Mouse (Mus musculus) B cell, adult 2 months (primary cell): ENCODE results near the gene Cdpf1.
"Not testable (repeated sequence)": the region's sequence is repeated elsewhere in the genome, so short reads cannot be mapped to it uniquely, and the experiment has no call there.

ENCODE experiments used
- DNase-seq, 2 experiments: peaks; one replicate each; pipeline ENCODE4 v3.0.0; 2022

Cdpf1 gene

GRCm38 (mm10) chr15:85808031-85808430 is 3.5 kb downstream of the Cdpf1 start:
- DNase-seq: no peak

- no peak for DNase-seq
These were observed 4.1 kb downstream of the Cdpf1 start for GRCm38 (mm10) chr15:85807404-85807803.

- no peak for DNase-seq
These were observed 4.6 kb downstream of the Cdpf1 start for GRCm38 (mm10) chr15:85806886-85807285.

GRCm38 (mm10) chr15:85802931-85803330 is 8.6 kb downstream of the Cdpf1 start:
- DNase-seq: no peak

- DNase-seq: no peak
These were observed 12.8 kb downstream of the Cdpf1 start for GRCm38 (mm10) chr15:85798676-85799075.

- DNase-seq: no peak
These were observed 16.0 kb downstream of the Cdpf1 start for GRCm38 (mm10) chr15:85795516-85795915.

- DNase-seq: no peak
These were observed 18.7 kb downstream of the Cdpf1 start for GRCm38 (mm10) chr15:85792819-85793218.

GRCm38 (mm10) chr15:85791449-85791848 is 20.0 kb downstream of the Cdpf1 start:
- DNase-seq: no peak

- DNase-seq: no peak
These were observed 22.9 kb downstream of the Cdpf1 start for GRCm38 (mm10) chr15:85788633-85789032.

- no peak for DNase-seq
These were observed 23.4 kb downstream of the Cdpf1 start for GRCm38 (mm10) chr15:85788051-85788450.

- DNase-seq: no peak
These were observed 24.0 kb downstream of the Cdpf1 start for GRCm38 (mm10) chr15:85787482-85787881.

- DNase-seq: no peak
These were observed 24.8 kb downstream of the Cdpf1 start for GRCm38 (mm10) chr15:85786711-85787110.

GRCm38 (mm10) chr15:85784341-85784740 is 27.2 kb downstream of the Cdpf1 start:
- no peak for DNase-seq

- DNase-seq: no peak
These were observed 28.4 kb downstream of the Cdpf1 start for GRCm38 (mm10) chr15:85783146-85783545.

GRCm38 (mm10) chr15:85778891-85779290 is 32.6 kb downstream of the Cdpf1 start:
- DNase-seq: not testable (repeated sequence)

- DNase-seq: no peak
These were observed 34.7 kb downstream of the Cdpf1 start for GRCm38 (mm10) chr15:85776771-85777170.

- DNase-seq: no peak
These were observed 35.3 kb downstream of the Cdpf1 start for GRCm38 (mm10) chr15:85776241-85776640.

- DNase-seq: no peak
These were observed 36.5 kb downstream of the Cdpf1 start for GRCm38 (mm10) chr15:85775001-85775400.

- no peak for DNase-seq
These were observed 37.1 kb downstream of the Cdpf1 start for GRCm38 (mm10) chr15:85774419-85774818.

- DNase-seq: no peak
These were observed 39.3 kb downstream of the Cdpf1 start for GRCm38 (mm10) chr15:85772146-85772740.

GRCm38 (mm10) chr15:85771306-85772121 is 40.0 kb downstream of the Cdpf1 start:
- no peak for DNase-seq

GRCm38 (mm10) chr15:85768991-85769390 is 42.5 kb downstream of the Cdpf1 start:
- DNase-seq: no peak

GRCm38 (mm10) chr15:85766677-85767076 is 44.8 kb downstream of the Cdpf1 start:
- no peak for DNase-seq

- no peak for DNase-seq
These were observed 46.5 kb downstream of the Cdpf1 start for GRCm38 (mm10) chr15:85765022-85765421.

GRCm38 (mm10) chr15:85762761-85763160 is 48.7 kb downstream of the Cdpf1 start:
- no peak for DNase-seq
